Mouse (Mus musculus): ENCODE results near the gene Cog8. TPM values are rescaled to one million over a fixed set of nuclear protein-coding genes. Genes with fewer than 3 reads are reported as not detected.
"Not testable (repeated sequence)": the region's sequence is repeated elsewhere in the genome, so short reads cannot be mapped to it uniquely, and the experiment has no call there.

Gene Cog8
- polyA plus RNA-seq, 1 experiment from 2014 or later, result 27.1 TPM

- WGBS, result 95% methylated on average over 4 of the region's 4 CpGs
- no peak for ATAC-seq (ENCODE audit: insufficient read depth, low FRiP score)
- peaks cover 12% of the 10 kb centered on the region for H3K36me3 ChIP-seq (ENCODE audit: control insufficient read depth, insufficient read depth, low read length)
- peak overlapping the region; percentile 82; the same call in 1 of the 2 replicates for H3K4me3 ChIP-seq (replicated peaks; ENCODE audit: low read length)
- peak overlapping the region; percentile 86; the same call in 1 of the 2 replicates for H3K4me2 ChIP-seq (ENCODE audit: low read depth, low read length)
- no peaks in the 10 kb centered on the region for H3K9me3 ChIP-seq (replicated peaks; ENCODE audit: control insufficient read depth, low read length)
- H3K4me1 ChIP-seq (ENCODE audit: control insufficient read depth, insufficient read depth, low read length), result peaks cover 4% of the 10 kb centered on the region
- no peaks in the 10 kb centered on the region for H3K27me3 ChIP-seq (ENCODE audit: control insufficient read depth, insufficient read depth, low read length)
- no peak overlapping the region for H3K9ac ChIP-seq (ENCODE audit: low read length)
- H3K27ac ChIP-seq (ENCODE audit: low read length), result no peak overlapping the region
Measured at GRCm38 (mm10) chr8:107049480-107049879, 7.0 kb downstream of the Cog8 start.

- H3K27ac ChIP-seq (ENCODE audit: low read length), result peak within 1 kb of the TSS; percentile 93
- peak; percentile 87 for ATAC-seq (ENCODE audit: insufficient read depth, low FRiP score)
- peak within 1 kb of the TSS; percentile 86 for H3K4me2 ChIP-seq (ENCODE audit: low read depth, low read length)
- under 1% methylated on average over 87 of the region's 87 CpGs for WGBS
- H3K36me3 ChIP-seq (ENCODE audit: control insufficient read depth, insufficient read depth, low read length), result peaks cover 21% of the 10 kb centered on the region
- no peaks in the 10 kb centered on the region for H3K9me3 ChIP-seq (replicated peaks; ENCODE audit: control insufficient read depth, low read length)
- H3K4me1 ChIP-seq (ENCODE audit: control insufficient read depth, insufficient read depth, low read length), result peaks cover 4% of the 10 kb centered on the region
- no peaks in the 10 kb centered on the region for H3K27me3 ChIP-seq (ENCODE audit: control insufficient read depth, insufficient read depth, low read length)
- H3K4me3 ChIP-seq (replicated peaks; ENCODE audit: low read length), result peak within 1 kb of the TSS; percentile 82
- H3K9ac ChIP-seq (ENCODE audit: low read length), result peak within 1 kb of the TSS; percentile 89
Measured at GRCm38 (mm10) chr8:107048061-107048941, 8.2 kb downstream of the Cog8 start, which contains the start of gene Pdf. Gene Pdf (minus strand): TSS chr8:107048614.

- H3K4me3 ChIP-seq (replicated peaks; ENCODE audit: low read length), result no peak overlapping the region
- H3K4me1 ChIP-seq (ENCODE audit: control insufficient read depth, insufficient read depth, low read length), result peaks cover 4% of the 10 kb centered on the region
- no peaks in the 10 kb centered on the region for H3K27me3 ChIP-seq (ENCODE audit: control insufficient read depth, insufficient read depth, low read length)
- 0 out of 2 replicates have a peak overlapping the region, but pooled peaks have one; percentile 89 for H3K9ac ChIP-seq (ENCODE audit: low read length)
- H3K27ac ChIP-seq (ENCODE audit: low read length), result no peak overlapping the region
- no peaks in the 10 kb centered on the region for H3K9me3 ChIP-seq (replicated peaks; ENCODE audit: control insufficient read depth, low read length)
- no peak overlapping the region; the same call in 1 of the 2 replicates for H3K4me2 ChIP-seq (ENCODE audit: low read depth, low read length)
- no peak for ATAC-seq (ENCODE audit: insufficient read depth, low FRiP score)
- H3K36me3 ChIP-seq (ENCODE audit: control insufficient read depth, insufficient read depth, low read length), result peaks cover 18% of the 10 kb centered on the region
- 81% methylated on average over 5 of the region's 5 CpGs for WGBS
Measured at GRCm38 (mm10) chr8:107046976-107047375, 9.5 kb downstream of the Cog8 start.

GRCm38 (mm10) chr8:107045478-107045877 is 11.0 kb downstream of the Cog8 start:
- no peak overlapping the region for H3K9ac ChIP-seq (ENCODE audit: low read length)
- ATAC-seq (ENCODE audit: insufficient read depth, low FRiP score), result no peak
- no peaks in the 10 kb centered on the region for H3K27me3 ChIP-seq (ENCODE audit: control insufficient read depth, insufficient read depth, low read length)
- WGBS, result 87% methylated on average over 6 of the region's 6 CpGs
- H3K36me3 ChIP-seq (ENCODE audit: control insufficient read depth, insufficient read depth, low read length), result peaks cover 20% of the 10 kb centered on the region
- H3K9me3 ChIP-seq (replicated peaks; ENCODE audit: control insufficient read depth, low read length), result no peaks in the 10 kb centered on the region
- H3K4me2 ChIP-seq (ENCODE audit: low read depth, low read length), result no peak overlapping the region
- peaks cover 4% of the 10 kb centered on the region for H3K4me1 ChIP-seq (ENCODE audit: control insufficient read depth, insufficient read depth, low read length)
- no peak overlapping the region for H3K4me3 ChIP-seq (replicated peaks; ENCODE audit: low read length)
- no peak overlapping the region for H3K27ac ChIP-seq (ENCODE audit: low read length)

GRCm38 (mm10) chr8:107040632-107041031 is 15.9 kb downstream of the Cog8 start:
- H3K4me3 ChIP-seq (replicated peaks; ENCODE audit: low read length), result no peak overlapping the region
- peaks cover 30% of the 10 kb centered on the region for H3K36me3 ChIP-seq (ENCODE audit: control insufficient read depth, insufficient read depth, low read length)
- no peaks in the 10 kb centered on the region for H3K4me1 ChIP-seq (ENCODE audit: control insufficient read depth, insufficient read depth, low read length)
- H3K9ac ChIP-seq (ENCODE audit: low read length), result no peak overlapping the region
- H3K9me3 ChIP-seq (replicated peaks; ENCODE audit: control insufficient read depth, low read length), result no peaks in the 10 kb centered on the region
- no peak for ATAC-seq (ENCODE audit: insufficient read depth, low FRiP score)
- no peaks in the 10 kb centered on the region for H3K27me3 ChIP-seq (ENCODE audit: control insufficient read depth, insufficient read depth, low read length)
- H3K27ac ChIP-seq (ENCODE audit: low read length), result no peak overlapping the region
- H3K4me2 ChIP-seq (ENCODE audit: low read depth, low read length), result no peak overlapping the region
- WGBS, result 80% methylated on average over 7 of the region's 7 CpGs

GRCm38 (mm10) chr8:107036626-107037025 is 19.9 kb downstream of the Cog8 start:
- 78% methylated on average over 8 of the region's 8 CpGs for WGBS
- Histone ChIP-seq H3K4me3 (replicated peaks; ENCODE audit: low read length) (no peak overlapping the region), H3K9ac (ENCODE audit: low read length) (no peak overlapping the region), H3K27ac (ENCODE audit: low read length) (no peak overlapping the region), H3K4me1 (ENCODE audit: control insufficient read depth, insufficient read depth, low read length) (peaks cover 14% of the 10 kb centered on the region), H3K27me3 (ENCODE audit: control insufficient read depth, insufficient read depth, low read length) (no peaks in the 10 kb centered on the region), H3K36me3 (ENCODE audit: control insufficient read depth, insufficient read depth, low read length) (peaks cover 13% of the 10 kb centered on the region), H3K9me3 (replicated peaks; ENCODE audit: control insufficient read depth, low read length) (no peaks in the 10 kb centered on the region), H3K4me2 (ENCODE audit: low read depth, low read length) (no peak overlapping the region)
- no peak for ATAC-seq (ENCODE audit: insufficient read depth, low FRiP score)

- H3K4me3 ChIP-seq (replicated peaks; ENCODE audit: low read length), result no peak overlapping the region
- WGBS, result 90% methylated on average over 3 of the region's 3 CpGs
- H3K4me1 ChIP-seq (ENCODE audit: control insufficient read depth, insufficient read depth, low read length), result peaks cover 14% of the 10 kb centered on the region
- no peaks in the 10 kb centered on the region for H3K27me3 ChIP-seq (ENCODE audit: control insufficient read depth, insufficient read depth, low read length)
- peaks cover 11% of the 10 kb centered on the region for H3K36me3 ChIP-seq (ENCODE audit: control insufficient read depth, insufficient read depth, low read length)
- H3K9me3 ChIP-seq (replicated peaks; ENCODE audit: control insufficient read depth, low read length), result no peaks in the 10 kb centered on the region
- ATAC-seq (ENCODE audit: insufficient read depth, low FRiP score), result no peak
- no peak overlapping the region for H3K9ac ChIP-seq (ENCODE audit: low read length)
- H3K27ac ChIP-seq (ENCODE audit: low read length), result no peak overlapping the region
- H3K4me2 ChIP-seq (ENCODE audit: low read depth, low read length), result no peak overlapping the region
Measured at GRCm38 (mm10) chr8:107035641-107036040, 20.8 kb downstream of the Cog8 start.

GRCm38 (mm10) chr8:107033609-107034008 is 22.9 kb downstream of the Cog8 start:
- not testable (repeated sequence) for ATAC-seq (ENCODE audit: insufficient read depth, low FRiP score); H3K27ac ChIP-seq (ENCODE audit: low read length); H3K27me3 ChIP-seq (ENCODE audit: control insufficient read depth, insufficient read depth, low read length); H3K9ac ChIP-seq (ENCODE audit: low read length); H3K9me3 ChIP-seq (replicated peaks; ENCODE audit: control insufficient read depth, low read length); H3K36me3 ChIP-seq (ENCODE audit: control insufficient read depth, insufficient read depth, low read length); H3K4me3 ChIP-seq (replicated peaks; ENCODE audit: low read length); H3K4me2 ChIP-seq (ENCODE audit: low read depth, low read length)
- peaks cover 14% of the 10 kb centered on the region for H3K4me1 ChIP-seq (ENCODE audit: control insufficient read depth, insufficient read depth, low read length)
- WGBS, result 85% methylated on average over 2 of the region's 2 CpGs

GRCm38 (mm10) chr8:107031577-107032090 is 24.9 kb downstream of the Cog8 start:
- H3K9me3 ChIP-seq (replicated peaks; ENCODE audit: control insufficient read depth, low read length), result no peaks in the 10 kb centered on the region
- peak overlapping the region; percentile 84 for H3K27ac ChIP-seq (ENCODE audit: low read length)
- H3K9ac ChIP-seq (ENCODE audit: low read length), result peak overlapping the region; percentile 97
- H3K4me3 ChIP-seq (replicated peaks; ENCODE audit: low read length), result peak overlapping the region; percentile 95
- under 1% methylated on average over 40 of the region's 40 CpGs for WGBS
- no peak for ATAC-seq (ENCODE audit: insufficient read depth, low FRiP score)
- peak overlapping the region; percentile 70 for H3K4me2 ChIP-seq (ENCODE audit: low read depth, low read length)
- H3K27me3 ChIP-seq (ENCODE audit: control insufficient read depth, insufficient read depth, low read length), result no peaks in the 10 kb centered on the region
- peaks cover 14% of the 10 kb centered on the region for H3K4me1 ChIP-seq (ENCODE audit: control insufficient read depth, insufficient read depth, low read length)
- H3K36me3 ChIP-seq (ENCODE audit: control insufficient read depth, insufficient read depth, low read length), result no peaks in the 10 kb centered on the region

Data from stomach, embryonic 16.5 days (tissue).